Mouse (Mus musculus): ENCODE results near the gene Kif11. TPM values are rescaled to one million over a fixed set of nuclear protein-coding genes. Genes with fewer than 3 reads are reported as not detected.
A peak's percentile ranks its signal among the peaks of the same experiment; 100 is the strongest.

The Kif11 gene
- polyA plus RNA-seq, 1 experiment from 2014 or later: 20.7 TPM

DNA sequence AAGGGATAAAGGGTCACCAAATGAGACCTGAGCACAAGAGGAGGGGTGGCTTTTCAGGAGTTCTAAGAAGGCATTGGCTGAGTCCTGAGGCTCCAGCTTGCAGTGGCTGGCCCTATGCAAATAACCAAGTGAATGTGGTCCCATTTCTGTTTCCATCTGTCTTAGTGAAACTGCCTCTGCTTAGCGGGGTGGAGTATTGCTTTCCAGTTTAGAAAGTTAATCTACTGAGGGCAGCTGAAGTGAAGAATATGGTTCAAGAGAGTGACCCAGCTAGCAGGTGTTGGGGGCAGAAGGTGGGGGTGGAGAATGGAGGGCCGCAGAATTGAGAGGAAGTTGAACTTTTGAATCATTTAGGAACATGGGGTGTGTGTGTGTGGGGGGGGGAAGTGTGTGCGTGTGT is 90.2 kb downstream of the Kif11 start:
- H3K27me3 ChIP-seq (ENCODE audit: insufficient read depth, low read length): no peaks in the 10 kb centered on the region
- WGBS (ENCODE audit: insufficient replicate concordance): 39% methylated on average over 3 of the region's 3 CpGs
- no peak overlapping the region for H3K27ac ChIP-seq (ENCODE audit: low read depth)
- H3K36me3 ChIP-seq (replicated peaks; ENCODE audit: insufficient read depth, low read length): no peaks in the 10 kb centered on the region
- no peak overlapping the region for H3K4me3 ChIP-seq (ENCODE audit: low read depth, low read length)
- DNase-seq (no peak), ATAC-seq (peak; percentile 43; the same call in 1 of the 2 replicates)
- TF ChIP-seq CTCF (IDR thresholded peaks at IDR 0.05; ENCODE audit: low read depth) (no peak), EP300 (IDR thresholded peaks at IDR 0.05; ENCODE audit: low read depth) (no peak)
- no peak overlapping the region for H3K4me2 ChIP-seq (ENCODE audit: low read depth, low read length)
- H3K9me3 ChIP-seq (ENCODE audit: low read length): no peaks in the 10 kb centered on the region
- H3K4me1 ChIP-seq (ENCODE audit: insufficient read depth): peaks cover 16% of the 10 kb centered on the region
- no peak overlapping the region for H3K9ac ChIP-seq (replicated peaks)

DNA sequence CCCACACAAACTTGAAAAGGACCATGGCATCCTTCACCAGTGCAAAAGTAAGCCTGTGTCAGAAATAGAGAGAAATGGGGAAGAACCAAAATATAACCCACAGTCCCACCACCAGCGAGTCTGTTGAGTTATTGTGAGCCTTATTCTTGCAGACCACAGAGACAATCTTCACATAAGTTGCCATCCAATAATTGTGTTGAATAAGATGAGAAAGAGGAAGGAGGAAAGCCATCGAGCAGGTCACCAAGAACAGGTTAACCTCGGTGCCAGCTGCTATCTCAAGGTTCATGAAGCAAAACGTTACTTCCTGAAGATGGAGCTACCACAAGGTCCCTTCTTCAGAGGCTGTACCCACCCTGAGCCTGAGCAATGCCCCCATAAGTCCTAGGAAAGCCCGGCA is 90.8 kb downstream of the Kif11 start:
- Histone ChIP-seq H3K9ac (replicated peaks) (no peak overlapping the region), H3K4me3 (ENCODE audit: low read depth, low read length) (no peak overlapping the region), H3K4me2 (ENCODE audit: low read depth, low read length) (no peak overlapping the region), H3K36me3 (replicated peaks; ENCODE audit: insufficient read depth, low read length) (no peaks in the 10 kb centered on the region), H3K27me3 (ENCODE audit: insufficient read depth, low read length) (no peaks in the 10 kb centered on the region), H3K27ac (ENCODE audit: low read depth) (no peak overlapping the region), H3K4me1 (ENCODE audit: insufficient read depth) (peaks cover 16% of the 10 kb centered on the region), H3K9me3 (ENCODE audit: low read length) (no peaks in the 10 kb centered on the region)
- WGBS (ENCODE audit: insufficient replicate concordance): 57% methylated on average over 5 of the region's 5 CpGs
- no peak for TF ChIP-seq CTCF (IDR thresholded peaks at IDR 0.05; ENCODE audit: low read depth)
- no peak for TF ChIP-seq EP300 (IDR thresholded peaks at IDR 0.05; ENCODE audit: low read depth)
- ATAC-seq: no peak
- DNase-seq: no peak

DNA sequence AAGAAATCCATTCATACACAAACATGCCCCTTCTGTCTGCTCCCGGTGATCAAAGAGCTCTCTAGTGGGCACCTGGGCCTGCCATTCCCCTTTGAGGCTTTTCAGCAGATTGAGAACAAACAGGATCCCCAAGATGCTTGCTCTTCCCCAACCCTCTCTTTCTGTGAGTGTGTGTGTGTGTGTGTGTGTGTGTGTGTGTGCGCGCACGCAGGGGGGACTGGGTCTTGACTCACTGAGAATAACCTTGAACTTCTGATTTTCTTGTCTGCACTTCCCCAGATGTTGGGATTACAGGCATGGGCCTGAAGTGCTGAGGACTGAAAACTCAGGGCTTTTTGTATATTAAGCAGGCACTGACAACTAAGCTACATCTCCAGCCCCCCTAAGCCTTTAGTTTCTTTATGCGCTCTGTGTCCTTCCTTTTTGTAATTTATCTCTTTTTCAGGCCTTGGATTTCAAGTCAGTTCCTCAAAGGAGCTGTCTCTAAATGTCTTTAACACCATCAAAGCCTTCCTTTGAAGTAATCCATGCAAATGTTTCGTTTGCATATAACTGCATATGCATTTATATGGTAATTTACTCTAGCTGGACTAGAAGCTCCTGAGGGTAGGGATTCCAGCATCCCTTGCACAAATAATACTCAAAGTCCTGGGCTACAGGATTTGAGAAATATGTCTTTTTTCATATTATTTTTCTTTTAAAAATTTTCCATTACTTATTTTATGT is 92.8 kb downstream of the Kif11 start:
- TF ChIP-seq CTCF (IDR thresholded peaks at IDR 0.05; ENCODE audit: low read depth): no peak
- TF ChIP-seq EP300 (IDR thresholded peaks at IDR 0.05; ENCODE audit: low read depth): no peak
- DNase-seq (no peak), ATAC-seq (no peak)
- Histone ChIP-seq H3K4me3 (ENCODE audit: low read depth, low read length) (no peak overlapping the region), H3K9me3 (ENCODE audit: low read length) (no peaks in the 10 kb centered on the region), H3K4me2 (ENCODE audit: low read depth, low read length) (no peak overlapping the region), H3K4me1 (ENCODE audit: insufficient read depth) (peaks cover 16% of the 10 kb centered on the region), H3K9ac (replicated peaks) (no peak overlapping the region), H3K27me3 (ENCODE audit: insufficient read depth, low read length) (no peaks in the 10 kb centered on the region), H3K36me3 (replicated peaks; ENCODE audit: insufficient read depth, low read length) (no peaks in the 10 kb centered on the region), H3K27ac (ENCODE audit: low read depth) (no peak overlapping the region)
- 71% methylated on average over 6 of the region's 6 CpGs for WGBS (ENCODE audit: insufficient replicate concordance)

Other genes starting within 250 kb of the Kif11 start
- 119 and 126 TPM in 2 replicates for gene March5, start 168.9 kb upstream of the Kif11 start, polyA plus RNA-seq (2015; fragmentation: Nextera tagmentation; extraction: Ambion mirVana)
- gene Cpeb3, start 167.8 kb upstream of the Kif11 start, polyA plus RNA-seq (2015; fragmentation: Nextera tagmentation; extraction: Ambion mirVana): 2.1 and 2.8 TPM in 2 replicates
- gene Ide, start 38.6 kb upstream of the Kif11 start, polyA plus RNA-seq (2015; fragmentation: Nextera tagmentation; extraction: Ambion mirVana): 12.8 and 16.5 TPM in 2 replicates
- gene Hhex, start 58.4 kb downstream of the Kif11 start, polyA plus RNA-seq (2015; fragmentation: Nextera tagmentation; extraction: Ambion mirVana): 54.5 and 56.4 TPM in 2 replicates
- 15.2 and 18.9 TPM in 2 replicates for gene Exoc6, start 174.0 kb downstream of the Kif11 start, polyA plus RNA-seq (2015; fragmentation: Nextera tagmentation; extraction: Ambion mirVana)

Measured in liver, postnatal 0 days (tissue).